Mouse (Mus musculus): ENCODE data around the gene Atic. TPM values are rescaled to one million over a fixed set of nuclear protein-coding genes. Genes with fewer than 3 reads are reported as not detected.

Gene Atic
- total RNA-seq, 2 experiments from 2014 or later: 19.4 to 24.1 TPM

DNA sequence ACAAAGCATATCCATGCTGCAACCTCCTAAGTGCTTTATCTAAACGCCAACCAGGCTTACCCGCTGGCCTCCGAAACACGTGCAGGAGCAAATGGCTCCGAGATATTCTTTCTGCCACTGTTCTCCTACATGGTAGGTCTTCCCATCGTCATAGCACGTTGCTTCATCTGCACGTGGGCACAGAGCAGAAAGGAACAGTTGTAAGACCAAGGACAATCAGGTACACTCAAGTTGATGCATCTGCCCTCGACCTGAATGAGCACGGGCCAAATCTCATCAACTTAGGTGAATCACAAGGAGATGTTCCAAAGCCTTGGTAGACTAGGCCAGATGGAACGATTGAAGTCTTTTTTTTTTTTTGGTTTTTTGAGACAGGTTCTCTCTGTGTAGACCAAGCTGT lies 33.1 kb downstream of the Atic start:
- no peak for DNase-seq
- intact Hi-C loops (cut with DNase I): no loop called here

DNA sequence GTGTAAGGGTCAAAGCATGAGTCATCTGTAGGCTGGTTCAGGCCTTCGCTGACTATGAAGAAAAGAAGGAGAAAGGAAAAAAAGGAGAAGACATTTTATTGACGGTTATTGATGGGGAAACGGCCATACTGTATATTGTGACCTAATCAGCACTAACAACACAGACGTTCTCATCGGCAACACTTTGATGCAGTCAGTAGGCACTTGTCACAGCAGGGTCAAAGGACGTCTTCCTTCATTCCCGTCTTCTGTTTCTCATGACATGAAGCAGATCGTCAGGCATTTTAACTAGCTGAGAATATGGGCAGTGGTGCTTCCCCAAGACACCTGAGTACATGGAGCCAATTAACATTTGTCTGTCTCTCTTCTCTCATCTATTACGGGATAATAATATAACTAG lies 36.2 kb downstream of the Atic start:
- DNase-seq: no peak
- intact Hi-C loops (cut with DNase I): no loop called here

DNA sequence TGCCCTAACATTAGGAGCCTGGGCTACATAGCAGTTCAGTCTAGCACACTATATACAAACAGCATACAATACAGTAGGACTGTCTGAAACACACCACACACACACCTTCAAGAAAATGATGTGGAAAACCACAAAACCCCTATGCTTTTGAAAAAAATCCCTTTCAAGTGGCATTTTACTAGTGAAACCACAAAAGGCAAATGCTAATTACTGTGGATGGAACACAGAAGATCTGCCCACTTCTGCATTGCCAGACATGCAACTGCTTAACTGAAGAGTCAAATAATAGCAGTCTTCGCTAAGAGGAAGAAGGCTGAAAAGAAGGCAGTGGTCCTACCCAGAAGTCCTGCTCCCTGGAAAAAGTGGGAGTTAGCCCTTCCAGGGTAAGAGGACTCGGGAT lies 37.3 kb downstream of the Atic start:
- intact Hi-C loops (cut with DNase I): no loop called here
- no peak for DNase-seq

DNA sequence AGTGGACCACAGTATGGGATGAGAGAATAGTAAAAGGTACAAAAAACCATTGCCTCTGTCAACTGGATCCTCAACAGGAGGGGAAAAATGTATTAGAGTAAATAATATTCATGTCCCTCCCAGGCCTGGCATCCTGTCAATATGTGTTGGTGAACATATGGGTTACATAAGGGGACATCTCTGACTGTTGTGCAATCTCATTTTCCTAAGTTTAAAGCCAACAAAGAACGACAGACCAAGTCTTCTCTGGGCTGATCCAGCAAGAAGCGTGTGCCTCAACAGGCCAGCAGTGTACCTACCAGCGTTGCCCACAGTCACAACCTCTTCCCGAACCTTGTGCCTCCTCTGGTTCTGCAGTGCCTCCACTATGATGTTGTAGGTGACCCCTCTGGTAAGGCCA lies 38.4 kb downstream of the Atic start:
- DNase-seq: no peak
- intact Hi-C loops (cut with DNase I): no loop called here

DNA sequence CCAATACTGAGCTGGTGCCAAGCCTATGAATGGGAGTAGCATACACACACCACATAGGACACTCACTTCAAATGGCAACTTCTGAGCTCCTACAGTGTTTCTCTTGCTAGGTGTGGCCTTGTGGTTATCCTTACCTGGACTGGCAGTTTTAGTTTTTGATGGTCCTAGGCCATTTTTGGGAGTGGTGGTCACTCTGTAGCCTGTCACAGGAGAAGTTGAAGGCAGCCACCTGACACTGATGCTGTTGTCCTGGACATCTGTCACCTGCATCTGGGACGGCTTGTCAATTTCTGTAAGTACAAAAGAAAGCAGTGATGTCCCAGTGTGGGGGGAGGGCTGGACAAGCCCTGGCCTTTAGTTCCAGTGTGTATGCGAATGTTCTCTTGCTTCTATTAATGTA lies 48.8 kb downstream of the Atic start:
- intact Hi-C loops (cut with DNase I): no loop called here

DNA sequence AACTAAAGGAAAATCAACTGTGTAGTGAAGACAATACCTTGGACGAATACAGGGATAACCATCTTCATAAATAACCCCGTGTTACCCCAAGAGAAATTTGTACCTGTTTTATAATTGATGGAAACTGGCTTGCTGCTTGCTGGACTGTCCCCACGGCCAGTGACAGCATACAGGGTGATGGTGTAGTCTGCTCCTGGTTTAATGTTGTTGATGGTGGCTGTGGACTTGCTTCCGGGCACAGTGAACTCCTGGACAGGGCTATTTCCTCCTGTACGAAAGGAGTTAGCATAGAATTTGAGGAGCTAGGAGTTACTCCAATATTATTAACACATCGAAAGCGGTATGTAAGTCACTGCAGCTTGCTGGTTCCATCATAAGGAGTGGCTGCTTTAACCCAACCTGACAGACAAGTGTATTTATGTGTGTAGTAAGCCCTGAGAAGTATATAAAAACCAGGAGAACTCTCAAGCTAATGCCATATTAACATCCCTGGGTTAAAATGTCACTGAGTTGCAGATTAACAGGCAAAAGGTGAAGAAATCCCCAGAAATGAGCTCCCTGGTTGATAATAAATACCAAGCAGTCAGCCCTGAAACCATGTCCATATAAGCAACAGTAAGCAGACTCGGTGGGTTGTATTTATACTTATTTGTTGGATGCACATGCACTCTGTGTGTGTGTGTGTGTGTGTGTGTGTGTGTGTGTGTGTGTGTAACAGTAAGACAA lies 49.8 kb downstream of the Atic start:
- intact Hi-C loops (cut with DNase I): no loop called here

More for the DNA sequence above, 48.8 kb downstream of the Atic start:
- no peak for DNase-seq

DNA sequence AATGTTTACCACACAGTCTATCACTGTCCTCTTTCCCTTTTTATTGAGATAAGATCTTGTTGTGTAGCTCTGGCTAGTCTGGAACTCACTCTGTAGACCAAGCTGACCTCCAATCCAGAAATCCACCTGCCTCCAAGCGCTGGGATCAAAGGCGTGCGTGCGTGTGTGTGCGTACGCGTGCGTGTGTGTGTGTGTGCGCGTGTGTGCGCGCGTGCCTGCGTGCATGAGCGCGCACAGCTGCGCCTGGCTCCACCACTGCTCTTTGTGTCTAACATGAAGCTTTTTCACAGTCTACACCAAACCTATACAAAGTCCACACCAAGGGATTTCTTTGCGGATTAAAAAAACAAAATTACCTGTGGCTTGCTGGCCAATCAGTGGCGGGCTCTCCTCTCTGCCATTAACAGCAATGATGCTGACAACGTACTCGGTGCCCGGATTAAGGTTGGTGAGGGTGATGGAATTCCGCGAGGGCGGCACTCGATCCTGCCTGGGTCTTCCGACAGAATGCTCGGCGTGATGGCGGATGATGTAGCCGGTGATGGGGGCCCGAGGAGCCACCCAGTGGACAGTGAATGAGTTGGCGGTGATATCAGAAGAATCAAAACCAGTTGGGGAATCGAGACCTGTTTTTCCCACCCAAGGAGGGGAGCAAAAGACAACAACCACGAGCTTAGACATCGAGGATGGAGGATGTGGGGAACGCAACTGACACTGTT lies 52.3 kb downstream of the Atic start:
- intact Hi-C loops (cut with DNase I): no loop called here
- DNase-seq: no peak

More for the DNA sequence above, 49.8 kb downstream of the Atic start:
- no peak for DNase-seq

DNA sequence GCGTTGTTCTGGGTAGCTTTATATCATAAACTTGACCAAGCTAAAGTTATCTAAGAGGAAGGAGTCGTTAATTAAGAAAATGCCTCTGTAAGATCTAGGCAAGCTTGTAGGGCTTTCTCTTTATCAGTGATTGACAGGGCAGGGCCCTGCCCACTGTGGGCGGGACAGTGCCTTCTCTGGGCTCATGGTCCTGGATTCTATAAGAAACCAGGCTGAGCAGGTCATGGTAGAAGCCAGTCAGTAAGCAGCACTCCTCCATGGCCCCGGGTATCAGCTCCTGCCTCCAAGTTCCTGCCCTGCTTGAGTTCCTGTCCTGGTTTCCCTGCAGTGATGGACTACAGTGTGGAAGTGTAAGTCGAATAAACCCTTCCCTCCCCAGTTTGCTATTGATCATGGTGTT lies 53.0 kb downstream of the Atic start:
- no peak for DNase-seq
- intact Hi-C loops (cut with DNase I): no loop called here

DNA sequence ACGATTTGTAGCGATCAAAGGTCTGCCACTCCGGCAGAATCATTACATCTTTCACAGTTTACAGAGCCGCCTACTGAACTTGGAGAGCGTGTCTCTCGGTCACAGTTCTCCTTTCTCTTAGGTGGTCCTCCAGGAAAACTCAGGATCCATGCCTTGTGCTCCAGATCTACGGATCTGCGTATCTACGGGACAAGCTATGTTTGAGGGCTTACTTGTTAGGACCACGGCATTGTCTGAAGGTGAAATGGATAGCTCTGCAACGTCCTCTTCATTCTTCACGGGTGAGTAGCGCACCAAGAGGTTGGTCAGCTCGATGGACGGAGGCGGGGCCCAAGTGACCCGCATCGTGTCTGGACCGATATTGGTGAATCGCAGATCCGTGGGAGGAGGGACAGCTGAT lies 55.3 kb downstream of the Atic start:
- no peak for DNase-seq
- intact Hi-C loops (cut with DNase I): no loop called here

DNA sequence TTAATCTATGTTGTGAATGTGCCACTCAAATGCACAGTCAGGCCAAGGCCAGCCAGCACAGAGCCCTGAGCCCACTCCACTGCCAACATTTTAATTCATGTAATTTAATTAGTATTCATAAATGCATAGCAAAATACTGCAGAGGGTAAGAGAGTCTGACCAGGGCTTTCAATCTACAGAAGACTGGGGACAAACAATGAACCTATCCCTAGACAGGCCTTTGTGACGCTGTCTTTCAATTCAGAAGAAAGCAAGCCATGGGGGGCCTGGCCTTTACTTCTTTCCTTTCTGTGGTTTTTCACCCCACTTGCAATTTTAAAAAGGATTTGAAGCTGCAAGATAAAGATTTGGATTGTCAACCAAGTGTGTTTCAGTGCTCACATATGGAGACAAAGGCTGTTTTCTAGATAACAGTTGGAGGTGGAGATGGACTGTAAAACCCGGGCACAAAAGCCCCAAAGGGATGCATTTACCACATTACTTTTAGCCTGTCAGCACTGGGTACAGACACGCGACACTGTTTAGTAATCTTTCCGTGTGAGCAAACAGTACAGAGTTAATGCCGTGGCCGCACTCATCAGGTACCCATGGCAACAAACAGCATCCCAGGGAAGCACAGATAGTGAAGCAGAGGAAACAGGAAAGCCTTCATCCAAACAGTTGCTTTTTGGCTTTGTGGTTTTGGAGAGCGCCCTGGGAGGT lies 57.7 kb downstream of the Atic start:
- DNase-seq: no peak
- intact Hi-C loops (cut with DNase I): no loop called here

DNA sequence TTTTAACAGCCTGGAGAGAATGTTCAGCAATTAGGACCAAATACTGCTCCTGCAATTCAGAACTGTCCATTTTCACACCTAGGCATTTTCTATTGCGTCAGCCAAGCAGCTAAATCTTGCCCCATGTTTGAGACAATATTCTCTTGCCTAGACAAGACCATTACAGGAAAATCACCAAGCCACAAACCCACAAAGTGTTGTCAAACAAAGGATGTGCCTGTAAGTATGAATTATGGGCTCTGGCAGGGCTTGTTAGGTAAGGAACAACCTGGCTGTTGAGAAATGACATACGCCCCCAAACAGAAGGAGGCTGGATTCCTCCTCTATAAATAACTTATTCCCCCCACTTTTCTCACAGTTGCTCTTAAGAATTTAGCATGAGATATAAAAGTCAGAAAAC lies 64.6 kb downstream of the Atic start:
- no peak for DNase-seq
- intact Hi-C loops (cut with DNase I): no loop called here

DNA sequence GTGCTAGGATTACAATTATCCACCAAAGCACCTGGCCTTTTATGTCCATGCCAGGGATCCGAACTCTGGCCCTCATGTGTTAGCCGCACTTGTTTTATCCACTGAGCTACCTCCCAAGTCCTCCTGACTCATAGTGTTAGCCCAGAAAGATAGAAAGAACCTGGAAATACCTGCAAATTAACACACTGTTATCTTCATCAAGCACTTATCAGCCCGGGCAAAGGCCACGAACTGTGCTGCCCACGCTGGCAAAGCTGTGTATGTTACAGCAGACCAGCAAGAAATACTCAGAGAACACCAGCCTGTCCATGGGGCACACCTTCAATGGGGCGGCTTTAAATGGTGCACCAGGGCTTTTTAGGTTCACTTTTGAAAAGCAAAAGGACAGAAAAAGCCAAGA lies 66.7 kb downstream of the Atic start:
- DNase-seq: no peak
- intact Hi-C loops (cut with DNase I): no loop called here

Other genes with a start within 250 kb of the Atic start
- not detected for gene Abca12, start 142.2 kb upstream of the Atic start, total RNA-seq (2021)
- 10 to 100 TPM; 64.9 to 68.6 TPM for gene Fn1, start 96.0 kb downstream of the Atic start, total RNA-seq (2021)

All from gastrocnemius, postnatal 36 days (tissue).